Mouse (Mus musculus) layer of hippocampus, adult 8-10 months (tissue): ENCODE measurements around the gene Ncapd2. TPM values are rescaled to one million over a fixed set of nuclear protein-coding genes. Genes with fewer than 3 reads are reported as not detected.

ENCODE experiments used
- microRNA-seq, 2 experiments: library from miRNA; unstranded; fragments of <30 nt; microRNA quantifications; one replicate each; pipeline ENCODE4 v1.2.0; 2022
- total RNA-seq, 4 experiments: library from RNA; stranded (reverse); gene quantifications; 2 replicates each; pipeline ENCODE4 v1.2.4; 2022

Ncapd2 gene
- total RNA-seq, 4 experiments from 2014 or later, result 21.7 to 33.4 (median 23.7) TPM

Small RNA genes lying within 50 kb of the gene (microRNA-seq; reads per million reads assigned to microRNA genes)
- gene Mir3098 (0.64 to 1.0 reads per million in 2 experiments), gene Mir8113 (0 reads per million in 2 experiments)

Other genes with a start within 250 kb of the Ncapd2 start
- 100 to 1,000 TPM; 129 to 152 (median 145) TPM for gene Cops7a, start 226.2 kb downstream of the Ncapd2 start, total RNA-seq
- gene Pianp, start 195.0 kb downstream of the Ncapd2 start, total RNA-seq, result 100 to 1,000 TPM; 115 to 179 (median 146) TPM
- 10 to 100 TPM; 44.6 to 54.5 (median 50.6) TPM for gene Zfp384, start 182.6 kb downstream of the Ncapd2 start, total RNA-seq
- 10 to 100 TPM; 50.1 to 63.5 (median 55.4) TPM for gene Ing4, start 151.9 kb downstream of the Ncapd2 start, total RNA-seq
- 10 to 100 TPM; 12.8 to 20.9 (median 15.6) TPM for gene Acrbp, start 142.0 kb downstream of the Ncapd2 start, total RNA-seq
- gene Lpar5, start 123.8 kb downstream of the Ncapd2 start, total RNA-seq, result 1 to 10 TPM in 3 of 4 experiments, under 1 TPM in 1; 0.23 to 3.9 (median 1.9) TPM
- gene Chd4, start 95.7 kb downstream of the Ncapd2 start, total RNA-seq, result 100 to 1,000 TPM; 159 to 187 (median 175) TPM
- gene Nop2, start 59.8 kb downstream of the Ncapd2 start, total RNA-seq, result 10 to 100 TPM; 33.0 to 33.9 (median 33.5) TPM
- 10 to 100 TPM; 67.2 to 78.4 (median 74.4) TPM for gene Iffo1, start 46.5 kb downstream of the Ncapd2 start, total RNA-seq
- gene Gapdh, start 25.2 kb downstream of the Ncapd2 start, total RNA-seq, result 1,000 to 10,000 TPM; 2,500 to 2,996 (median 2,728) TPM
- 10 to 100 TPM; 63.7 to 67.8 (median 64.6) TPM for gene Mrpl51, start 100 bp upstream of the Ncapd2 start, total RNA-seq
- 100 to 1,000 TPM in 1 of 4 experiments, 10 to 100 TPM in 3; 80.8 to 101 (median 90.5) TPM for gene Vamp1, start 23.9 kb upstream of the Ncapd2 start, total RNA-seq
- gene Tapbpl, start 40.2 kb upstream of the Ncapd2 start, total RNA-seq, result 1 to 10 TPM; 4.0 to 6.8 (median 5.0) TPM
- not detected for gene Cd27, start 45.3 kb upstream of the Ncapd2 start, total RNA-seq
- gene Tuba3a, start 94.3 kb upstream of the Ncapd2 start, total RNA-seq, result under 1 TPM in 2 of 4 experiments, not detected in 2; 0.20 to 0.31 TPM
- 10 to 100 TPM in 2 of 4 experiments, 1 to 10 TPM in 2; 8.1 to 16.8 (median 11.5) TPM for gene Ltbr, start 122.2 kb upstream of the Ncapd2 start, total RNA-seq
- gene Scnn1a, start 129.0 kb upstream of the Ncapd2 start, total RNA-seq, result 1 to 10 TPM; 4.3 to 5.6 (median 5.3) TPM
- 10 to 100 TPM; 11.0 to 36.7 (median 21.8) TPM for gene Tnfrsf1a, start 157.7 kb upstream of the Ncapd2 start, total RNA-seq
- gene Plekhg6, start 189.1 kb upstream of the Ncapd2 start, total RNA-seq, result under 1 TPM in 1 of 4 experiments, not detected in 3; 0.12 TPM